Mouse (Mus musculus): ENCODE measurements at regions not wholly inside any gene's neighbourhood (a gene's known extent, or its start where the extent isn't known, plus 50 kb on each side); places are given as distances from the start of the nearest gene placed in this dataset.

DNA sequence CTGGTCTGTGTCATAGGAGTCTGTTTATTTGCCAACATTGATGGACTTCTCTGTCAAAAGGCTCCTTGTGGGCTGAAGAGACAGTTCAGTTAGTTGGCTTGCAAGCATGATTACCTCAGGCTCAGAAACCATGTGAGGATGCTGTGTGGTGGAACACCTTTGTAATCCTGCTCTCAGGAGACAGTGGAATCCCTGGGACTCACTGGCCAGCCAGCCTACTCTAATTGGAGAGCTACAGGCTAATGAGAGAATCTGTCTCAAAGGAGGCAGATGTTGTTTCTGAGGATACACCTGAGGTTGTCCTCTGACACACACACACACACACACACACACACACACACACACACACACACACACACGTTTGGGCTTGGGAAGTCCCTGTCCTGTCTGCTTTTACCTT lies 51.1 kb upstream of the Atp1b1 start:
- Histone ChIP-seq H3K9ac (ENCODE audit: low read depth, low read length) (no peak overlapping the region), H3K27ac (no peak overlapping the region), H3K9me3 (replicated peaks; ENCODE audit: low read length) (no peaks in the 10 kb centered on the region), H3K4me2 (ENCODE audit: low read length) (no peak overlapping the region), H3K36me3 (ENCODE audit: insufficient read depth, low read length) (no peaks in the 10 kb centered on the region), H3K4me1 (replicated peaks; ENCODE audit: insufficient read depth, low read length) (no peaks in the 10 kb centered on the region), H3K27me3 (ENCODE audit: insufficient read depth, low read length) (no peaks in the 10 kb centered on the region), H3K4me3 (replicated peaks; ENCODE audit: low read depth, low read length) (no peak overlapping the region)
- TF ChIP-seq CTCF (IDR thresholded peaks at IDR 0.05; ENCODE audit: low read depth) = no peak
- 42% methylated on average over 1 of the region's 1 CpGs for WGBS
- DNase-seq (ENCODE audit: low spot score) (no peak), ATAC-seq (replicated peaks; ENCODE audit: low FRiP score, low read depth) (no peak)

DNA sequence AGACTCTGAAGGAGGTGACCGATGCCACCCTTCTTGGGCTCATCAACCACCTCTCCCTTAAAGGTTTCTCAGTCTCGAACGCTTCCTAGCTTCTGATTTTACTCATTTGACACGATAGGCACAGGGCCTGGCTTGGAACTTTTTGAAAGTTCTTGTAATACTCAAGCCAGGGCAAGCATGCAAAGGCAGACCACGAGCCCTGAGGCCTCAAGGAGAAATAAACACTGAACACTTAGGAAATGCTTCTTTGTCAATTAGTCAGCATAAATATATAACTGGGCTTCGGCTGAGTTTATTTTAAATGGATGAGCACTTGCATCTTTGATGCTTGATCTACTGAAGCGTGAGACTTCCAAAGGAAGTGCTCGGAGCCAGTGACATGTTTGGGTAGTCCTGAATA lies 50.4 kb upstream of the Atp1b1 start:
- ATAC-seq (replicated peaks; ENCODE audit: low FRiP score, low read depth) (no peak), DNase-seq (ENCODE audit: low spot score) (no peak)
- Histone ChIP-seq H3K4me2 (ENCODE audit: low read length) (no peak overlapping the region), H3K36me3 (ENCODE audit: insufficient read depth, low read length) (no peaks in the 10 kb centered on the region), H3K9me3 (replicated peaks; ENCODE audit: low read length) (no peaks in the 10 kb centered on the region), H3K4me3 (replicated peaks; ENCODE audit: low read depth, low read length) (no peak overlapping the region), H3K27ac (no peak overlapping the region), H3K9ac (ENCODE audit: low read depth, low read length) (no peak overlapping the region), H3K27me3 (ENCODE audit: insufficient read depth, low read length) (no peaks in the 10 kb centered on the region), H3K4me1 (replicated peaks; ENCODE audit: insufficient read depth, low read length) (no peaks in the 10 kb centered on the region)
- TF ChIP-seq CTCF (IDR thresholded peaks at IDR 0.05; ENCODE audit: low read depth) = no peak
- WGBS = 73% methylated on average over 8 of the region's 8 CpGs

DNA sequence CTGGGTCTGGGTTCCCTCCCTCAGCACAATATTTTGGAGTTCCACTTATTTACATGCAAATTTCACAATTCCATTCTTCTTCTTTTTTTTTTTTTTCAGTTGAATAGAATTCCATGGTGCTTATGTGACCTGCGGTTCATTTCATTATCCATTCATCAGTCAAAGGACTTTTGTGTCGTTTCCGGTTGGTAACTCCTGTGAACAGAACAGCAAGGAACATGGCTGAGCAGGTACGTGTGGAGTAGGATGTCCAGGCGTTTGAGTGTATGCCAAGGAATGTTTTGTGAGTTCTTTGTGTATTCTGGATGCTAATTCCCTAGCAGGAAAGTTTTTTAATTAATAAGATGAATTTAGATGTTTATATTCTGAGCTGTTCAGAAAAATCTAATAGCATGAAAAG lies 50.0 kb upstream of the Atp1b1 start:
- Histone ChIP-seq H3K4me1 (replicated peaks; ENCODE audit: insufficient read depth, low read length) (no peaks in the 10 kb centered on the region), H3K9me3 (replicated peaks; ENCODE audit: low read length) (no peaks in the 10 kb centered on the region), H3K36me3 (ENCODE audit: insufficient read depth, low read length) (no peaks in the 10 kb centered on the region), H3K27me3 (ENCODE audit: insufficient read depth, low read length) (no peaks in the 10 kb centered on the region), H3K27ac (no peak overlapping the region), H3K9ac (ENCODE audit: low read depth, low read length) (no peak overlapping the region), H3K4me3 (replicated peaks; ENCODE audit: low read depth, low read length) (no peak overlapping the region), H3K4me2 (ENCODE audit: low read length) (no peak overlapping the region)
- no peak for ATAC-seq (replicated peaks; ENCODE audit: low FRiP score, low read depth)
- 67% methylated on average over 5 of the region's 5 CpGs for WGBS
- no peak for DNase-seq (ENCODE audit: low spot score)
- TF ChIP-seq CTCF (IDR thresholded peaks at IDR 0.05; ENCODE audit: low read depth) = no peak

Data from kidney, postnatal 0 days (tissue).